Mouse (Mus musculus) layer of hippocampus, adult 8-10 months (tissue): ENCODE measurements around the gene Pcgf2. TPM values are rescaled to one million over a fixed set of nuclear protein-coding genes. Genes with fewer than 3 reads are reported as not detected.
"Not testable (repeated sequence)": the region's sequence is repeated elsewhere in the genome, so short reads cannot be mapped to it uniquely, and the experiment has no call there.

Experiments
- DNase-seq, 2 experiments: peaks; one replicate each; pipeline ENCODE4 v3.0.0; 2022; ENCODE audit warnings: low spot score in 2 of 2
- total RNA-seq, 4 experiments: library from RNA; stranded (reverse); gene quantifications; 2 replicates each; pipeline ENCODE4 v1.2.4; 2022

The Pcgf2 gene
- 10 to 100 TPM; 23.9 to 35.3 (median 29.0) TPM for total RNA-seq

GRCm38 (mm10) chr11:97700003-97700745 lies at the start of gene Pcgf2:
Gene Pcgf2 (minus strand): TSS chr11:97700497.
- peak in 1 of 2 experiments; percentile 64 for DNase-seq

GRCm38 (mm10) chr11:97748496-97748895 lies 48.2 kb upstream of the Pcgf2 start:
- DNase-seq: no peak

GRCm38 (mm10) chr11:97747773-97748172 lies 47.5 kb upstream of the Pcgf2 start:
- DNase-seq: no peak

- no peak for DNase-seq
Observed at GRCm38 (mm10) chr11:97745331-97745721, 45.0 kb upstream of the Pcgf2 start.

- peak; percentile 98 for DNase-seq
Observed at GRCm38 (mm10) chr11:97744718-97745330, 44.5 kb upstream of the Pcgf2 start.

GRCm38 (mm10) chr11:97744063-97744717 lies 43.9 kb upstream of the Pcgf2 start, which contains the start of gene Pip4k2b:
Gene Pip4k2b (minus strand): TSS chr11:97744704.
- DNase-seq: peak in 1 of 2 experiments; percentile 48

- DNase-seq: no peak
Observed at GRCm38 (mm10) chr11:97743423-97743822, 43.1 kb upstream of the Pcgf2 start.

- no peak for DNase-seq
Observed at GRCm38 (mm10) chr11:97742591-97742990, 42.3 kb upstream of the Pcgf2 start.

GRCm38 (mm10) chr11:97742157-97742556 lies 41.9 kb upstream of the Pcgf2 start:
- no peak for DNase-seq

- no peak for DNase-seq
Observed at GRCm38 (mm10) chr11:97740190-97740589, 39.9 kb upstream of the Pcgf2 start.

GRCm38 (mm10) chr11:97739155-97739554 lies 38.9 kb upstream of the Pcgf2 start:
- DNase-seq: no peak

GRCm38 (mm10) chr11:97738703-97739102 lies 38.4 kb upstream of the Pcgf2 start:
- no peak for DNase-seq

- no peak for DNase-seq
Observed at GRCm38 (mm10) chr11:97737600-97737999, 37.3 kb upstream of the Pcgf2 start.

GRCm38 (mm10) chr11:97736645-97737044 lies 36.3 kb upstream of the Pcgf2 start:
- no peak for DNase-seq

GRCm38 (mm10) chr11:97734810-97735209 lies 34.5 kb upstream of the Pcgf2 start:
- not testable (repeated sequence) for DNase-seq

GRCm38 (mm10) chr11:97733689-97734088 lies 33.4 kb upstream of the Pcgf2 start:
- no peak for DNase-seq

GRCm38 (mm10) chr11:97728730-97729129 lies 28.4 kb upstream of the Pcgf2 start:
- DNase-seq: no peak

GRCm38 (mm10) chr11:97728311-97728710 lies 28.0 kb upstream of the Pcgf2 start:
- no peak for DNase-seq

- no peak for DNase-seq
Observed at GRCm38 (mm10) chr11:97723709-97724108, 23.4 kb upstream of the Pcgf2 start.

GRCm38 (mm10) chr11:97721338-97721737 lies 21.0 kb upstream of the Pcgf2 start:
- no peak for DNase-seq

GRCm38 (mm10) chr11:97719041-97719440 lies 18.7 kb upstream of the Pcgf2 start:
- no peak for DNase-seq

- DNase-seq: no peak
Observed at GRCm38 (mm10) chr11:97718281-97718860, 18.1 kb upstream of the Pcgf2 start.
